Mouse (Mus musculus) frontal cortex, adult 2 months (tissue): ENCODE results near the gene Sf1. TPM values are rescaled to one million over a fixed set of nuclear protein-coding genes. Genes with fewer than 3 reads are reported as not detected.

Experiments used
- DNase-seq, 2 experiments: peaks; one replicate each; pipeline ENCODE4 v3.0.0; 2022; ENCODE audit warnings: low spot score in 1 of 2; ENCODE audit errors: extremely low spot score in 1 of 2
- polyA plus RNA-seq: library from polyadenylated mRNA; depleted of rRNA; stranded (reverse); fragments of >200 nt; gene quantifications from 2 replicates; pipeline ENCODE4 v1.2.3, GENCODE M21; 2012; rRNA removed

Gene Sf1
- polyA plus RNA-seq, result 179 and 186 TPM in 2 replicates

DNA sequence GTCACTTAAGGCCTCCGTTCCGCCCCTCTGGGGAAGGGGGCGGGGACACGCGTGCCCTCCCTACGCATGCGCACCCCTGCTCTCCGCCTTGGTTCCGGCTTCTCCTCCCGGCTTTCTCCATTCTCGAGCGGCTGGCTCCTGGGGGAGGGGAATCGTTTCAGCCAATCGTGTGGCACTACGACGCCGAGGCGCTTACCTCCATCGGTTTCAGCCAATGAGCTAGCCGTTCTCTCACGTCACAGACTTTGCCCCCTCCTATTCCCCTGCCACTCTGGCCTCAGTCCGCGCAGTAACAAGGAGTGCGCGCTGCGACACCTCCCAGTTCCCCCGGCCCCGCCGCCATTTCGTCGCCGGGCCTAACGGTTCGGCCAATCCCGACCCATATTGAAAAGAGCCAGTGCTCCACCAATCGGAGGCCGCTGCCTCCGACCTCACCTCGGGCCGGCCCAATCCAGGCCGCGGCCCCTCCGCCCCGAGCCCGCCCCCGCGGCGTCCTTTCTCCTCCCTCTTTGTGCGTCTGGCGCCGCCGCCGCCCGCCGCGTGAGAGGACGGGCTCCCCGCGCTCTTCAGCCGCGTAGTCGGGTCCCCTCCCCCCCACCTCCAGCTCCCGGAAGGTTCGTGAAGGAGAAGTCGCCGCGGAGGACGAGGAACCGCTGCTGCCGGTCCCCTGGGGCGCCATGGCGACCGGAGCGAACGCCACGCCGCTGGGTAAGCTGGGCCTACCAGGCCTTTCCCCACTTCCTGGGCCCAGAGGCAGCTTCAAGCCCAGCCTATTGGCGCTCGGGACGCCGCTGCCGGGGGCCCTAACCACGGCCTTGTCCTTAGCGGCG lies at the start of gene Sf1:
TSS of gene Sf1 (plus strand) at position 280 of the 830 bp plus-strand sequence.
- DNase-seq, result peak; percentile 100

DNA sequence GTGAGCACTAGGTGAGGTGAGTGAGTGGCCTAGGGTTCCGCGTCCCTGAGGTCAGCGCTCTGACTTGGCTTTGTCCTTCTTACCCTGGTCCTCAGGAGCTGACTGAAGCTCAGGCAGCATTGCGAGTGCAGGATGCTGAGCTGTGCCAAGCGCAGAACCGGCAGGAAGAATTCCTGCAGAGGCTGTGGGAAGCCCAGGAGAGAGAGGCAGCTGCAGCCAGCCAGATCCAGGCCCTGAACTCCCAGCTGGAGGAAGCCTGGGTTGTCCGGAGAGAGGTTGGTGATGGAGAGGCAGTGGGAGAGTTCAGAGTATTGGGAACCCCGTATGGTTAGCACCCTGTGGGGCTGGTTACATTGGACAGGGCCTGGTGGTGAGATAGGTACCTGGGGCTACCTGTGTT lies 49.7 kb upstream of the Sf1 start:
- DNase-seq, result no peak

DNA sequence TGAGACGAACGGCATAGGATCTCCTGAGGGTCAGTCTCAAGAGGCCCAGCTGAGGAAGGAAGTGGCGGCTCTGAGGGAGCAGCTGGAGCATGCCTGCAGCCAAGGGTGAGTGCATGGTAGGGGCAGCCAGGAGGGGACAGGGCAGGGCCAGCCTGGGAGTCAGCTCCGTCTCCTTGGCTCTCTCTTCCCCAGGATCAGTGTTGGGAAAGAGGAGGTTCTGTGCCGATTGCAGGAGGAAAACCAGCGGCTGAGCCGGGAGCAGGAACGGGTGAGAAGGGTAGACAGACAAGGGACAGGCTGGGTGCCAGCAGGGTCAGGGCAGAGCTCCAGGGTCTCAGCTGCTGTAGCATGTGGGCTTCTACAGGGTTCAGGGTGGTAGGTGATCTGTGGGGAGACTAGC lies 49.0 kb upstream of the Sf1 start:
- DNase-seq, result no peak

DNA sequence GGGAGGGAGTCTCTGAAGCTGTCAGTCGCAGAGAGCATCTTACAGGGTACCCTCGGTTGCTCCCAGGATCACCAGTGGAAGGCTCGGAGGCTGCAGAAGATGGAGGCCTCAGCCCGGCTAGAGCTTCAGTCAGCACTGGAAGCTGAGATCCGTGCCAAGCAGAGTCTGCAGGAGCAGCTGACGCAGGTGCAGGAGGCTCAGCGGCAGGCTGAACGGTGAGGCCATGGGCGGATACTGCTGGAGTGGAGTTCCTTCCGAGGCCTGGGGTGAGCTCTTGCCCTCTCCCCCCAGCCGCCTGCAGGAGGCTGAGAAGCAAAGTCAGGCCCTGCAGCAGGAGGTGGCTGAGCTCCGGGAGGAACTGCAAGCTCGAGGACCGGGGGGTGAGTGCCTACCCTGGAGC lies 47.9 kb upstream of the Sf1 start:
- no peak for DNase-seq

DNA sequence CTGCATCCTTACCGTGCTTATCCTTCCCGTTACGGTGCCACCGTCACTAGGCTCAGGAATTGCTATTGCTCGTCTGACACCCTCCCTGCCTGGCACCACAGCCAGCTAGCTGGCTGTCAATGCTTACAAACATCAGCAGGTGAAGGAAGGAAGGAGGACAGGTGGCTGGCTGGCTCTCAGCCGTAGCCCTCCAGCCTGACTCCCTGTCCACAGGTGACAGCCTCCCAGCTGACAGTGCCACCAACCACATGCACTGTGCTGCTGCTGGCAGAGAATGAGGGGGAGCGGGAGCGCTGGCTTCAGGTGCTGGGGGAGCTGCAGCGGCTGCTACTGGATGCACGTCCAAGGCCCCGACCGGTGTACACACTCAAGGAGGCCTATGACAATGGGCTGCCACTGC lies 45.3 kb upstream of the Sf1 start:
- no peak for DNase-seq

DNA sequence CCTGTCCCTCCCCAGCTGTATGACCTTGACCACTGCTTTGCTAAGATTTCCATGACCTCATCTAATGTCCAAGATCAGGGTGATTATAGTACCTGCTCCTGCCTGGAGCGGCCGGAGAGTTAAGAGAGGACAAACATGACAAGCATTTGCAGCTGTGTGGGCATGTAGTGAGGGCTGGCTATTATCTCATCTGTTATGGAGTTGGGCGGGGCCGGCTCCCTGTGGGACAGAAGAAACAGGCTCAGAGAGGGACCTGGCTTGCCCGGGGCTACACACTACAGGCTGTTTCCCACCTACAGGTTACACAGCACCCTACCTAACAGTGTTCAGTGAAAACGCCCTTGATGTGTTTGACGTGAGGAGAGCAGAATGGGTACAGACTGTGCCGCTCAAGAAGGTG lies 42.1 kb upstream of the Sf1 start:
- DNase-seq, result no peak

DNA sequence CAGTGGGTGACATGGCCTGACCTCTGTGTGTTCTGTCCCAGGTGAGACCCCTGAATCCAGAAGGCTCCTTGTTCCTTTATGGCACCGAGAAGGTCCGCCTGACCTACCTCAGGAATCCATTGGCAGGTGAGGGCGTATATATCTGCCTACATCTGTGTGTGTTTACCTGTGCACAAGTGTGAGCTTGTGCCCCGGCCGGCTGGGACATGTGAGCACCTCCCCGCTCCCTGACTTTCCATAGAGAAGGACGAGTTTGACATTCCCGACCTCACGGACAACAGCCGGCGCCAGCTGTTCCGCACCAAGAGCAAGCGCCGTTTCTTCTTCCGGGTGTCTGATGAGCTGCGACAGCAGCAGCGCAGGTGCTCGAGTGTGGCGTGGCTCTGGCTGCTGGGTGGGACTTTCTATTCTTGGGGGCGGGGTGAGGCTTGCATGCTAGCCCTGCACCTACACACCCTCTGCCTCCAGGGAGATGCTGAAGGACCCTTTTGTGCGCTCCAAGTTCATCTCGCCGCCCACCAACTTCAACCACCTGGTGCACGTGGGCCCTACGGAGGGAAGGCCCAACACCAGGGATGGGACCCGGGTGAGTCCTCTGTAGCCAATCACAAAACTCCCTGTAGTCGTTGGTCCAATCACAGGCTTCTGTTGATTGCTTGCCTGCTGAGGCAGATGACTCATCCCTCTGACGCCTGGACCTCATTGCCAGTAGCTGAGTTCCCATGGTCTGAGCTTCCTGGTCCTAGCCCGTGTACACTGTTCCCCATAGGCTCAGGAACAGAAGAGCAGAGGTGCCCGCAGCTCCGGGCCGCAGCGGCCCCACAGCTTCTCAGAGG lies 41.5 kb upstream of the Sf1 start:
- no peak for DNase-seq

DNA sequence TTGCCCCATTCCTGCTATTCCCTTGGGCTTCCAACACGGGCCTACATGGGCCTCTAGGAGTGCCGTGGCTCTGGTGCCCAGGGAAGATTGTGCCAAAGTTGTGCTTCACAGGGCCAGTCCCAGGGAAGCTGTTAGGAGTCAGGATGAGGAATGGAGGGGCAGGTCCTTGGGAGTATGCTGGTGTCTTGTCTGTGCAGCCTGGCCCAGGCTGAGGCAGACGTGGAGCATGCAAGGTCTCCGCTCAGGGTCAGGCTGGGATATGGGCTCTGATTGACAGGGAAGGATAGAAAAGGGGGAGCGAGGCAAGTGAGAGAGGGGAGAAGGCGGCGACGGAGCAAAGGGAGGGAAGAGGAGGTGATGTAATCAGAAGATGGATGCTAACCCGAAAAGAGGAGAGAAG lies 38.7 kb upstream of the Sf1 start:
- no peak for DNase-seq

DNA sequence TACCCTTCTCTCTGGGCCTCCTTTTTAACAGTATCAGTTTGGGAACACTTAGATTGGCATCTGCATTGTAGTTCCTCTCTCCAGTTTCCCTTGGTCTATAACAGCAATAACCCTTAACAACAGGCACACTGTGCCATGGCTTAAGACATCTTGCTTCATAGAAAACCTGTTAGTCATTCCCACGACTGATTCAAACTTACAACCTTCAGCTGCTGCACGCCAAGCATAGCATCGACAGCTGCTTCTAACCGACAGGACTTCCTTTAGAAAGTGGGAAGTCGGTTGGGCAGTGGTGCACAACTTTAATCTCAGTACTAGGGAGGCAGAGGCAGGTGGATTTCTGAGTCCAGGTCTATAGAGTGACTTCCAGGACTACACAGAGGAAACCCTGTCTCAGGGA lies 32.3 kb upstream of the Sf1 start:
- DNase-seq, result no peak

DNA sequence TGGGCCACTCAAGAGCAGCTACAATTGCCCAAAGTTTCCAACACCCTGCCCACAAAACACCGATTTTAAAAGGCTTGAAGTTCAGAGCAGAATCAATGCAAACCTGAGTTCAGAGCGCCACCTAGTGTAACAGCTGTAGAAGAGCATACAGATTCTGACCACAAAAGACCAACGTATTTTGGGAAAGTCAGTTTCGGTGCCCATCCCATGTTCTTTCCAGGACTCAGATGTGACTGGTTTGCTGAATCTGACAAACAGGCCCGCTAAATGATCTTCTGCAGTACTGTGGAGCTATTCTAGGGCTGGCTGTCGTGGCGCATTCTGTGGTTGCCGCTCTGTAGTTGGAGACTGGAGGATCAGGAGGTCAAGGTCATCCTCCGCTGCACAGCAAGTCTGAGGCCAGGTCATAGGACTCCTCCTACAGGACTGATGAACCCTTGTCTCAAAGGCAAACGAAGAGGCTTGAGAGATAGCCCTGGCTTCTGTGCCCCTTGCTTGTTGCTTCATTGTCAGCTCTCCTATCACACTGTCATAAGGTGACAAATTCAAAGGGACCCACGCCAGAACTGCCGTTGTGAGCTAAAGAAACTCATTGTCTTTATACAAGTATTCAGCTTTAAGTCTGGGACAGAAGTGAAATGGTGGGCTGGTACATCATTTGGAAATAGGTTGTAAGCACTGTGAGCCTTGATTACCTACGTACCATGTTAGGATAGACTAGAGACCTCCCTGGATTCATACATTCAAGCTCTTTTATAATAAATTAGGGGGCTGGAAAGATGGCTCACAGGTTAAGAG lies 31.6 kb upstream of the Sf1 start:
- peak in 1 of 2 experiments; percentile 63 for DNase-seq

DNA sequence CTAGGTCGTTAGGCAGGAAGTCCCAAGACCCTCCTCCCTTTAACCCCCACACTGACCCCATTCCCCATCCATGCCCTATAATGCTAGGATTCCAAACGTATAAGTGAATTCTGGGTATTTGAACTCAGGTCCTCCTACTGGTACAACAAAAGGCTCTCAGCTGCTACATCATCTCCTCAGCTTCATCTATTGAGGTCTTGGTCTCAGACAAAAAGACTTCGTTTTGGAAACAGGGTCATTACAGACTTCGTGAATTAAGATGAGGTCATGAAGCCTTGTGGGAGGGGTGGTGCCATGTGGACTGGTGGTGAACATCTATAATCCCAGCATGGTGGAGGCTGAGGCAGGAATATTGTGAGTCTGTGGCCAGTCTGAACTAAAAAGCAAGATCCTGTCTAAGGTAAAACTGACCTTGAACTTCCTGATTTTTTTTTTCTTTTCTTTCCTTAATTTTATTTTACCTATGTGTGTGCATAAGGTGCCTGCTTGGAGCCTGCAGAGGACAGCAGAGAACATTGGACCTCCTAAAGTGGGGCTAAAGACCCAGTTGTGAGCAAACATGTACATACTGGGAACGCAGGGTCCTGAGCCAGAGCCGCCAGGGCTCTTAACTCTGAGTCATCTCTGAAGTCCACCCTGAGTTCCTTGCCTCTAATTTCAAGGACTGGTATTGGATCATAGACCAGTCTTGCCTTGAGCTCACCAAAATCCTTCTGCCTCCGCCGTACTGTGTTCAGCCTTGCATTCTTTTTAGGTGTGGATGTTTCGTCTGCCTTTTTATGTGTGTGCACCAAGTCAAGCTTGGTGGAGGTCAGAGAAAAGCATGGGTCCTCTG lies 29.5 kb upstream of the Sf1 start:
- DNase-seq, result no peak

DNA sequence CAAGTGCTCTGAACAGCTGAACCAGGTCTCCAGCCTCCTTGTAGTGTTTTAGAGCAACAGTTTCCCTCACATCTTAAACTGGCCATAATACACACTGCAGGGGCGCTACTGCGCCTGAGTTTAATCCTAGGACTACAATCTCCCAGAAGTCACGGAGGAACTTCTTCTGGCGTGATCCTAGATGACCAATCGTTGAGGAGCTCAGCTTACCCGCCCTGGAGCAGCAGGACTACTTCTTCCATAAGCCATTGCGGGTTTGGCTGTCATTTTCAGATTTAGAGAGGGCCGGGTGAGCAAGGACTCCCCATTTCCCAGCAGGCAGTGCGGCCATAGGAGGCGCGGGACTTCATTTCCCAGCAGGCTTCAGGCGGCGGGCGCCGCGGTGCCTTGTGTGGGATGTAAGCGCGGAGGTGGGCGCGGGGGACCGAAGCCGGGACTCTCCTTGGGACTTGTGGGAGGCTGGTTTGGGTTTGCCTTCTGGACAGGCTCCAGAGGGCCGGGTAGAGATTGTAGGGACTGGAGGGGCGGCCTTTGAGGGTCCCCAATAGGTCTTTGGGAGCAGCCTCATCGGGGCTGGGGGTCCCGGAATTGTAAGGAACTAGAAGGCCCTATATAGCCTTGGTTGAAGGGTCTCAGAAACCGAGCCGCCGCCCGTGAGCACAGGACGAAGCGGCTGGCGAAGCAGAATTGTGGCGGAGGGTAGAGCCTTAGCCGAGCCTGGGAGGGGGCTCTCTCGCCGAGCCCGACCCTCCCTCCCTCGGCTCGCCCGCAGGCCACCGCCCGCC lies 28.6 kb upstream of the Sf1 start, which contains the start of gene Men1:
TSS of gene Men1 (plus strand) at position 307 of the 785 bp plus-strand sequence.
- DNase-seq, result peak; percentile 98

DNA sequence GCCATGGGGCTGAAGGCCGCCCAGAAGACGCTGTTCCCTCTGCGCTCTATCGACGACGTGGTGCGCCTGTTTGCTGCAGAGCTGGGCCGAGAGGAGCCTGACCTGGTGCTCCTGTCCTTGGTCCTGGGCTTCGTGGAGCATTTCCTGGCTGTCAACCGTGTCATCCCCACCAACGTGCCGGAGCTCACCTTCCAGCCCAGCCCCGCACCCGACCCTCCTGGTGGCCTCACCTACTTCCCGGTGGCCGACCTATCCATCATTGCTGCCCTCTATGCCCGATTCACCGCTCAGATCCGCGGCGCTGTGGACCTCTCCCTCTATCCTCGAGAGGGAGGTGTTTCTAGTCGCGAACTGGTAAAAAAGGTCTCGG lies 28.0 kb upstream of the Sf1 start:
- DNase-seq, result no peak

DNA sequence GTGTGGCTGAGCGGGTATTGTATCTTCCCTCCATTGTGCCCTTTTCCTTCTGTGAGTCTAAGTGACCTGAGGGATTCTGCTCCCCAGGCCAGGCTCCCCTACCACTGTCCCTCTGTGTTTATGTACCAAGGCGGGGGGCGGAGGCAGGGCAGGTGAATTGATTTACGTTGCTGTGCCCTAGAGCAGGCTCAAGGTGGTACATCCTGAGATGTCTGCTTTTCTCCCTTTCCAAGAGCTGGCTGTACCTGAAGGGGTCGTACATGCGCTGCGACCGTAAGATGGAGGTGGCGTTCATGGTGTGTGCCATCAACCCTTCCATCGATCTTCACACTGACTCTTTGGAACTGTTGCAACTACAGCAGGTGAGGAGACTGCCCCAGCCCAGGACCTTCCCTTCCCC lies 26.6 kb upstream of the Sf1 start:
- no peak for DNase-seq

DNA sequence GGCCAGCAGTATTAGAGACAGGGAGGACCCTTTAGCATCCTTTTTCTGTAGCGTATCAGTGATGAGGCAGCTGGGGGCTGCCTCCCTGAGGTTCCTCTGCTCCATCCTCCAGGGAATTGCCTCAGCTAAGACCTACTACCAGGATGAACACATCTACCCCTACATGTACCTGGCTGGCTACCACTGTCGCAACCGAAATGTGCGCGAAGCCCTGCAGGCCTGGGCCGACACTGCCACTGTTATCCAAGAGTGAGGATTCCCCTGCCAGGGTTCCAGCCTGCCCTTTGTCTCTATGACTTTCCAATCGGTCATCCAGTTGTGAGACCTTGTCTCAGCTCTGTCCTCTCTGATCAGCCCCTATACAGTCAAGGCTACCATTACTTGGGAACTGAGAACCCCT lies 25.3 kb upstream of the Sf1 start:
- DNase-seq, result no peak

DNA sequence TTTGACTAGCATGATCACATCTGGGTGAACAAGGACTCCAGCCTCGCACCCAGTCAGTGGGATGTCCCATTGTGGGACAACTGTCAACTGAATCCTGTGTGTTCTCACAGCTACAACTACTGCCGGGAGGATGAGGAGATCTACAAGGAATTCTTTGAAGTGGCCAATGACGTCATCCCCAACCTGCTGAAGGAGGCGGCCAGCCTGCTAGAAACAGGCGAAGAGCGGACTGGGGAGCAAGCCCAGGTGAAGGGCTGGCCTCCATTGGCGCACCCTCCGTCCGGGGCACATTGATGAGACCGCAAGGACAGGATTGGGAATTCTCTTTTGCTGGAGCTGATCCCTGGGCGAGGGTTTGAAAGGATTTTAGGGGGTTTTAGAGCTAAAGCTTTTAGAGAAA lies 24.8 kb upstream of the Sf1 start:
- DNase-seq, result no peak

DNA sequence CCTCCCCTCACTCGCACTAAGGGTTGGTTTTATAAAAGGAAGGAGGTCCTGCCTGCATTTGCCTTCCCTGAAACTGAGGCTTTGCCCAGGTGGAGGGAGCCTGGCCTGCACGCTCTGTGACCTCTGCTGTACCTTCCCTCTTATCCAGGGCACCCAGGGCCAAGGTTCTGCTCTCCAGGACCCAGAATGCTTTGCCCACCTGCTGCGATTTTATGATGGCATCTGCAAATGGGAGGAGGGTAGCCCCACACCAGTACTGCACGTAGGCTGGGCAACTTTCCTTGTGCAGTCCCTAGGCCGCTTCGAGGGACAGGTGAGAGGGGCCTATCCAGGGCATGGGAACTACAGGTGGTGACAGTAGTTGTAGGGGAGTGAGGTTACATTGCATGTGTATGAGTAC lies 24.3 kb upstream of the Sf1 start:
- DNase-seq, result no peak

DNA sequence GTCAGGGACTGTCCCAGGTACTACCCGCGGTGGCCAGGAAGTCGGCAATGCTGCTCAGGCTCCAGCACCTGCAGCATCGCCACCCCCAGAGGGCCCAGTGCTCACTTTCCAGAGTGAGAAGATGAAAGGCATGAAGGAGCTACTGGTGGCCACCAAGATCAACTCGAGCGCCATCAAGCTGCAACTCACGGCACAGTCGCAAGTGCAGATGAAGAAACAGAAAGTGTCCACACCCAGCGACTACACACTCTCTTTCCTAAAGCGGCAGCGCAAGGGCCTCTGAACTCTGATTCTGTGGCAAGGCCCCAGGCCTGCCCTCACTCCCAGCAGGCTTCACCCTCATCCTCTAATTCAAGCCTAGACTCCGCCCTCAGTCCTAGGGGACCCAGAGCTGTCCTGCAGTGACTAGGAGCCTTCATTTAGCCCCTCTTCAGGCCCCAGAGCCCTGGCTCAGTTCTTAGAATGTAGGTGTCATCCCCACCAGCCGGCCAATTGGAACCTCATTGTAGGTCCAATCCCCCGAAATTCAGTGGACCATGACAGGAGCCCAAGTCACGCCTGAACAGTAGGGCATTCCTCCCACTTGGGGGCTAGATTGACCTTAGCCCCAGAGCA lies 23.5 kb upstream of the Sf1 start:
- DNase-seq, result no peak
